Mouse (Mus musculus) liver, embryonic 14.5 days (tissue): ENCODE data around the gene Prr14.

Source experiments
- CTCF ChIP-seq: IDR thresholded peaks from 2 replicates; pipeline ENCODE4 v1.5.1; 2016; ENCODE audit warnings: antibody characterized with exemption, low read depth, control low read depth
- EP300 ChIP-seq: IDR thresholded peaks from 2 replicates; pipeline ENCODE4 v1.6.1; 2016; ENCODE audit warnings: antibody characterized with exemption, low read depth

GRCm38 (mm10) chr7:127453056-127453455 is 6.4 kb upstream of the Prr14 start:
- no peak for TF ChIP-seq CTCF
- no peak for TF ChIP-seq EP300
